Mouse (Mus musculus) embryonic facial prominence, embryonic 12.5 days (tissue): ENCODE results near the gene Rtl10. TPM values are rescaled to one million over a fixed set of nuclear protein-coding genes. Genes with fewer than 3 reads are reported as not detected.

Experiments used
- ATAC-seq: fragments of 200-750 bp; cut with Nextera tagmentation; 2 replicates; pipeline ENCODE4 v1.8.0; 2017; ENCODE audit not compliant: insufficient number of reproducible peaks, insufficient read depth, low FRiP score, low TSS enrichment
- H3K27ac ChIP-seq: fragments of 300-500 bp; sonication (generic); 2 replicates; pipeline ENCODE4 v1.5.1; 2016; ENCODE audit warnings: mild to moderate bottlenecking
- H3K27me3 ChIP-seq: fragments of 300-500 bp; sonication (generic); 2 replicates; pipeline ENCODE4 v1.6.1; 2016; ENCODE audit warnings: mild to moderate bottlenecking, moderate library complexity
- H3K36me3 ChIP-seq: fragments of 300-500 bp; sonication (generic); 2 replicates; pipeline ENCODE4 v1.6.1; 2016; ENCODE audit warnings: mild to moderate bottlenecking
- H3K4me1 ChIP-seq: fragments of 300-500 bp; sonication (generic); 2 replicates; pipeline ENCODE4 v1.6.1; 2016
- H3K4me2 ChIP-seq: fragments of 300-500 bp; sonication (generic); replicated peaks from 2 replicates; pipeline ENCODE4 v1.6.1; 2016; ENCODE audit warnings: mild to moderate bottlenecking, moderate library complexity
- H3K4me3 ChIP-seq: fragments of 300-500 bp; sonication (generic); 2 replicates; pipeline ENCODE4 v1.5.1; 2016; ENCODE audit warnings: mild to moderate bottlenecking
- H3K9ac ChIP-seq: fragments of 300-500 bp; sonication (generic); 2 replicates; pipeline ENCODE4 v1.6.1; 2016; ENCODE audit warnings: mild to moderate bottlenecking, moderate library complexity
- H3K9me3 ChIP-seq: fragments of 300-500 bp; sonication (generic); 2 replicates; pipeline ENCODE4 v1.6.1; 2016; ENCODE audit warnings: mild to moderate bottlenecking, moderate library complexity
- WGBS: fragments of 180-500 bp; shearing (Covaris S2); methylation state at CpG from one replicate; pipeline ENCODE4 v1.1.7; 2016; 5-methylcytosine and 5-hydroxymethylcytosine counted together
- polyA plus RNA-seq: library from polyadenylated mRNA; unstranded; fragments of >200 nt; fragmentation: Nextera tagmentation; extraction: Ambion mirVana; gene quantifications from 2 replicates; pipeline ENCODE4 v1.2.1, GENCODE M21; 2016

Rtl10 gene
- polyA plus RNA-seq, 1 experiment from 2014 or later, result 4.1 TPM

GRCm38 (mm10) chr16:18462598-18462997, 36.1 kb upstream of the Rtl10 start:
- no peak for ATAC-seq
- Histone ChIP-seq H3K9me3 (no peaks in the 10 kb centered on the region), H3K27ac (no peak overlapping the region), H3K27me3 (no peaks in the 10 kb centered on the region), H3K36me3 (no peaks in the 10 kb centered on the region), H3K9ac (no peak overlapping the region), H3K4me3 (no peak overlapping the region), H3K4me2 (no peak overlapping the region), H3K4me1 (peaks cover 33% of the 10 kb centered on the region)
- 47% methylated on average over 8 of the region's 8 CpGs for WGBS

DNA sequence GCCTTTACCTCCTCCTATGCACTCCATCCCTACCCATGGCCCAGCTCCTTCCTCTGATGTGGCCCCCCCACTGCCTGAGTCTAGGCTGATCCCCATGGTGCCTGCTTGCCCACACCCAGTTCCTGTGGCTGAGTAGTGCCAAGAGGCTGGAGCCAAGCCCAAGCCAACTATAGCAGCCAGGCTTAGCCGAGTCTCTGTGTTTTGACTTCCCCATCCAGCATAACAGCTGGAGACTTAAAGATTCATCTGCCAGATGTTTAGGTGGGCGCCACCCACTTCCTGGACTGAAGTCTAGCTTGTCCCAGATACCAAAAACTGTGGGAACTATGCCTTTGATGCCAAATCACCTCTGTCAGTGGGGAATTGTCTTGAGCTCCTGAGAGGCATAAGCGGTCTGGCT, 34.4 kb upstream of the Rtl10 start:
- Histone ChIP-seq H3K4me3 (no peak overlapping the region), H3K27ac (no peak overlapping the region)

DNA sequence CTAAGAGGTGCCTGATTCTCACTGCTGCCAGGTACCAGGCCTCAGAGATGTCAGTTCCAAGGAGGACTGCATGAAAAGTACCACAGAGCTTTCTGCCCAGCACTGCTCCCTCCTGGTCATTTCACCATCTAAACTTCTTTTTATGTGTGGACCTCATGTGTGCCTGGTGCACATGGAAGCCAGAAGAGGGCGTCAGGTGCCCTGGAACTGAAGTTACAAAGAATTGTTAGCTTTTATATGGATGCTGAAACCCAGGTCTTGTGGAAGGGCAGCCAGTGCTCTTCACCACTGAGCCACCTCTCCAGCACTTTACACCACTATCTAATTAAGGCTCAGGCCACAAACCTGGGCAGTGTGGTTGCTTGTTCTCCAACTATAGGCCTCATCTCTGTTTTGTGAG, 27.9 kb upstream of the Rtl10 start:
- H3K4me1 ChIP-seq, result peaks cover 9% of the 10 kb centered on the region; the same call in 1 of the 2 replicates
- no peak for ATAC-seq
- 0 out of 2 replicates have a peak overlapping the region, but pooled peaks have one; percentile 11 for H3K27ac ChIP-seq
- no peak overlapping the region for H3K4me2 ChIP-seq
- 31% methylated on average over 1 of the region's 1 CpGs for WGBS
- no peak overlapping the region for H3K4me3 ChIP-seq
- H3K9me3 ChIP-seq, result no peaks in the 10 kb centered on the region
- no peak overlapping the region for H3K9ac ChIP-seq
- H3K27me3 ChIP-seq, result no peaks in the 10 kb centered on the region
- H3K36me3 ChIP-seq, result 0 out of 2 replicates have a peak, but pooled peaks cover 7% of the 10 kb centered on the region

More for the DNA sequence above, 34.4 kb upstream of the Rtl10 start:
- peaks cover 27% of the 10 kb centered on the region for H3K4me1 ChIP-seq
- 63% methylated on average over 3 of the region's 3 CpGs for whole genome bisulfite sequencing
- H3K27me3 ChIP-seq, result no peaks in the 10 kb centered on the region
- no peak overlapping the region for H3K4me2 ChIP-seq
- H3K36me3 ChIP-seq, result 0 out of 2 replicates have a peak, but pooled peaks cover under 1% of the 10 kb centered on the region
- no peak overlapping the region for H3K9ac ChIP-seq
- no peak for ATAC-seq
- H3K9me3 ChIP-seq, result no peaks in the 10 kb centered on the region

GRCm38 (mm10) chr16:18471381-18471955, 27.2 kb upstream of the Rtl10 start:
- Histone ChIP-seq H3K27me3 (no peaks in the 10 kb centered on the region), H3K27ac (0 out of 2 replicates have a peak overlapping the region, but pooled peaks have one; percentile 11), H3K4me1 (peaks cover 9% of the 10 kb centered on the region; the same call in 1 of the 2 replicates), H3K9ac (no peak overlapping the region), H3K9me3 (no peaks in the 10 kb centered on the region), H3K4me3 (no peak overlapping the region), H3K36me3 (0 out of 2 replicates have a peak, but pooled peaks cover 7% of the 10 kb centered on the region), H3K4me2 (no peak overlapping the region)
- no peak for ATAC-seq
- WGBS, result 75% methylated on average over 11 of the region's 11 CpGs

DNA sequence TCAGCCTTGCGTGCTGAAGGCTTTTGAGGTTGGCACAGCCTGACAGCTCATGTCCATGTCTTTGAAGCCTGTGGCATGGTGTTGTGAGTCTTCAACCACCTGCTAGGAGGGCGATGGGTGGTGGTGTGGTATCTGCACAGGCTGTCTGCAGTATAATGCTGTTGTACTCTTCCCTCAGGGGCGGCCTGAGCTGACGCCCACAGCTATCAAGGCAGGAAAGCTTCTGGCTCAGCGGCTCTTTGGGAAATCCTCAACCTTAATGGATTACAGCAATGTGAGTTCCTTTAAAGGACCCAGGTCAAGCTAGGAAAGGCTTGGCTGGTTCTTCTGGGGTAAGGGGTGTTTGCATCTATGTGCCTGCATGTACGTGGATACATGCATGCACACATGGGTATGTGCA, 26.7 kb upstream of the Rtl10 start:
- Histone ChIP-seq H3K36me3 (0 out of 2 replicates have a peak, but pooled peaks cover 7% of the 10 kb centered on the region), H3K4me1 (peaks cover 9% of the 10 kb centered on the region; the same call in 1 of the 2 replicates), H3K9ac (no peak overlapping the region), H3K4me3 (no peak overlapping the region), H3K27me3 (no peaks in the 10 kb centered on the region), H3K27ac (no peak overlapping the region), H3K4me2 (no peak overlapping the region), H3K9me3 (no peaks in the 10 kb centered on the region)
- ATAC-seq, result no peak
- WGBS, result 86% methylated on average over 6 of the region's 6 CpGs

- Histone ChIP-seq H3K4me3 (no peak overlapping the region), H3K9ac (no peak overlapping the region), H3K4me2 (no peak overlapping the region), H3K27ac (no peak overlapping the region), H3K27me3 (no peaks in the 10 kb centered on the region), H3K36me3 (0 out of 2 replicates have a peak, but pooled peaks cover 7% of the 10 kb centered on the region), H3K4me1 (peaks cover 9% of the 10 kb centered on the region; the same call in 1 of the 2 replicates), H3K9me3 (no peaks in the 10 kb centered on the region)
- ATAC-seq, result no peak
- 75% methylated on average over 4 of the region's 4 CpGs for WGBS
Measured at GRCm38 (mm10) chr16:18472416-18472815, 26.3 kb upstream of the Rtl10 start.

DNA sequence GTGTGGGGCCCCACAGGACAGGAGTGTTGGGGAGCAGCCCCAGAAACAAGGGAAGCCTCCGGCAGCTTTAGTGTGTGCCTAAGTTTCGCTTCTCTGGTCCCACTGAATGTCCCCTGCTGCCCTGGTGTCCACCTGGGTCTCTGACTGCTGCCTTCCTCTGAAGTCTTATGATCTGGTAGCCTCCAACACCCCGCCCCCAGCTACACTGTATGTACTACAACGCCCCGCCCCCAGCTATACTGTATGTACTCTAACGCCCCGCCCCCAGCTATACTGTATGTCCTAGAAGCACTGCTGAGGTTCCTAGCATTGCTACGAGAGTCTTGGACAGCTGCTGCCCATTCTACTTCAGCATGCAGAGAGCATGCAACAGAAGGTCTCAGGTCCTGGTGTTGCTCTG, 25.7 kb upstream of the Rtl10 start:
- ATAC-seq, result no peak
- peaks cover 9% of the 10 kb centered on the region; the same call in 1 of the 2 replicates for H3K4me1 ChIP-seq
- no peak overlapping the region; the same call in 1 of the 2 replicates for H3K9ac ChIP-seq
- H3K27me3 ChIP-seq, result no peaks in the 10 kb centered on the region
- H3K4me3 ChIP-seq, result no peak overlapping the region
- H3K36me3 ChIP-seq, result peaks cover 7% of the 10 kb centered on the region; the same call in 1 of the 2 replicates
- H3K4me2 ChIP-seq, result no peak overlapping the region
- H3K9me3 ChIP-seq, result no peaks in the 10 kb centered on the region
- H3K27ac ChIP-seq, result no peak overlapping the region
- WGBS, result 91% methylated on average over 8 of the region's 8 CpGs

- no peak overlapping the region for H3K4me3 ChIP-seq
- no peak overlapping the region for H3K9ac ChIP-seq
- H3K9me3 ChIP-seq, result no peaks in the 10 kb centered on the region
- peaks cover 7% of the 10 kb centered on the region; the same call in 1 of the 2 replicates for H3K36me3 ChIP-seq
- H3K4me1 ChIP-seq, result peaks cover 9% of the 10 kb centered on the region; the same call in 1 of the 2 replicates
- H3K27me3 ChIP-seq, result no peaks in the 10 kb centered on the region
- ATAC-seq, result no peak
- no peak overlapping the region for H3K27ac ChIP-seq
- no peak overlapping the region for H3K4me2 ChIP-seq
- 79% methylated on average over 2 of the region's 2 CpGs for WGBS
Measured at GRCm38 (mm10) chr16:18474021-18474420, 24.7 kb upstream of the Rtl10 start.

DNA sequence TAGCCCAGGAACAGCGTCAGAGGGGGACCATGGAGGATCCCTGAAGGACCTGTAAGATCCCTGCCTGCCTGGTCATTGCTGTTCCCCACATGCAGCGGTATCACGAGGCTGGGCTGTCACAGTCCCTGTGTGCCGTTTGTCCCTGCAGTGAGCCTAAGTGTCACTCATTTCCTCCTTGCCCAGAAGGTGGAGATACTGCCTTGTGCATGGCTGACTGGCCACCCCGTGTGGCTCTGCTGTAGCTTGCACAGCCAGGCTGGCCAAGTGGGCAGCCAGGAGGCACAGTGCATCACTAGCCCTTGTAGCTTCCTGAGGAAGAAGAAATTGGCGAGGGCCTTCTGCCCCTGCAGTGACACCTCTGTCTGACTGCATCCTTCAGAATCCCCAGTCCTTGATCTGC, 20.7 kb upstream of the Rtl10 start:
- no peak overlapping the region for H3K4me3 ChIP-seq
- 63% methylated on average over 6 of the region's 6 CpGs for WGBS
- no peak overlapping the region for H3K4me2 ChIP-seq
- no peaks in the 10 kb centered on the region for H3K9me3 ChIP-seq
- H3K36me3 ChIP-seq, result no peaks in the 10 kb centered on the region; the same call in 1 of the 2 replicates
- ATAC-seq, result no peak
- no peak overlapping the region for H3K27ac ChIP-seq
- H3K4me1 ChIP-seq, result peaks cover 1% of the 10 kb centered on the region
- H3K27me3 ChIP-seq, result no peaks in the 10 kb centered on the region
- H3K9ac ChIP-seq, result no peak overlapping the region

DNA sequence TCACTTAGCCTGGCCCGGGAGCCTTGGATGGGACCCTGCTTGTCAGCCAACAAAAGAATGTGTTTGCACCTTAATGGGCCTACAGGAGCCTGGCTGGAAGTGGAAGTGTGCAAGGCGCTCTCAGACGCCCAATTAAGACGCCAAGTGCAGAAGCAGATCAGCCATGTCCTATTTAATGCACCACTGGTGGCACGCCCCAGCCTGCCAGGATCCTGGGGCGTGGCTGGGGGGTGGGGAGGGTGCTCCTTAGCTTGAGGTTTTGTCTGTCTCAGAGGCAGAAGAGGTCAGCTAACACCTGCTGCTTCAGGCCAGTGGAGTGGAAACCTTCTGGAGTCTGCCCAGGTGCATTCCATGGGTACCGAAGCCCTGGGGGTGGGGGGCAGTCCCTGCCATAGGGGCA, 19.0 kb upstream of the Rtl10 start:
- no peaks in the 10 kb centered on the region for H3K27me3 ChIP-seq
- H3K4me3 ChIP-seq, result no peak overlapping the region
- H3K36me3 ChIP-seq, result no peaks in the 10 kb centered on the region; the same call in 1 of the 2 replicates
- WGBS, result 45% methylated on average over 7 of the region's 7 CpGs
- H3K9ac ChIP-seq, result no peak overlapping the region
- no peak overlapping the region for H3K4me2 ChIP-seq
- H3K27ac ChIP-seq, result no peak overlapping the region
- no peaks in the 10 kb centered on the region for H3K9me3 ChIP-seq
- peaks cover 6% of the 10 kb centered on the region; the same call in 1 of the 2 replicates for H3K4me1 ChIP-seq
- no peak for ATAC-seq

- H3K4me1 ChIP-seq, result peaks cover 6% of the 10 kb centered on the region; the same call in 1 of the 2 replicates
- H3K9ac ChIP-seq, result no peak overlapping the region
- ATAC-seq, result no peak
- no peak overlapping the region for H3K27ac ChIP-seq
- no peaks in the 10 kb centered on the region for H3K27me3 ChIP-seq
- no peak overlapping the region for H3K4me3 ChIP-seq
- H3K9me3 ChIP-seq, result no peaks in the 10 kb centered on the region
- 70% methylated on average over 4 of the region's 4 CpGs for whole genome bisulfite sequencing
- H3K4me2 ChIP-seq, result no peak overlapping the region
- no peaks in the 10 kb centered on the region; the same call in 1 of the 2 replicates for H3K36me3 ChIP-seq
Measured at GRCm38 (mm10) chr16:18480933-18481485, 17.7 kb upstream of the Rtl10 start.

- Histone ChIP-seq H3K9ac (no peak overlapping the region), H3K36me3 (no peaks in the 10 kb centered on the region; the same call in 1 of the 2 replicates), H3K9me3 (no peaks in the 10 kb centered on the region), H3K4me1 (peaks cover 6% of the 10 kb centered on the region; the same call in 1 of the 2 replicates), H3K27me3 (no peaks in the 10 kb centered on the region), H3K27ac (no peak overlapping the region), H3K4me3 (no peak overlapping the region), H3K4me2 (no peak overlapping the region)
- 86% methylated on average over 3 of the region's 3 CpGs for WGBS
- no peak for ATAC-seq
Measured at GRCm38 (mm10) chr16:18482431-18482830, 16.3 kb upstream of the Rtl10 start.
